Mouse (Mus musculus): ENCODE measurements around the gene Il10ra. TPM values are rescaled to one million over a fixed set of nuclear protein-coding genes. Genes with fewer than 3 reads are reported as not detected.

Il10ra gene
- polyA plus RNA-seq (2015; fragmentation: Nextera tagmentation; extraction: Ambion mirVana) = 0.42 and 0.49 TPM in 2 replicates

DNA sequence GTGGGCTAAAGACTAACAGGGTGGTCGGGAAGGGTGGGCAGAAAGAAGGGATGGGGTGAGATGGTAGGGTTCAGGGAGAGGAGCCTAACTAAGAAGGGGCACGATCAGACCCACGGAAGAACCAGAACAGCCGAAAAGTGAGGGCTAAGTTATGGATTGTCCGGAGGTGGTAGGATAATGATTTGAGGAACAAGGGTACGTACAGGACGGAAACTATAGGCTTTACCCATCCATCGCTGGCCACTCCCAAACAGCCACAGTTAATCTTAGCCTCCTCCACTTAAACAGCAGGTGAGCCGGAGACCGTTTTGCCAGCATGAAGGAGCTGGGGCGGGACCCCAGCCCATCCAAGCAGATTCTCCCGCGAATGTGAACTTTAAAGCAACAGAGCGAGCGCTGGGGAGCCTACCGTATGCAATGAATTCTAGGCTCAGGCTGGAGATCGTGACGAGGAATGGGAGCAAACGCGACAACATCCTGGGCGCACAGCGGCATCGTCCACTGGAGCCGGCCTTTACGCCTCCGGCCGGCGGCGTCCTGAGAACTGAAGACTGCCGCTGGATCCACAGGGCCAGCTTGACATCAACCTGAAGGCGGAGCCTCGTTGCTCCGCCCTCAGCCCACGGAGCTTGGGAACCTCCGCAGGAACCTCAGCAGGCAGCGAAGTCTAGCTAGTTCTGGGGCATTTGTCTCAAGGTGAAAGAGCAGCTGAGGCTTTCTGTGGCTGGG lies at the start of gene Il10ra:
Il10ra (minus strand) TSS at position 553 of the 729 bp plus-strand sequence.
- Histone ChIP-seq H3K4me1 (peaks cover 9% of the 10 kb centered on the region), H3K9me3 (no peaks in the 10 kb centered on the region), H3K36me3 (no peaks in the 10 kb centered on the region), H3K9ac (replicated peaks) (peak within 1 kb of the TSS; percentile 49), H3K4me2 (replicated peaks) (peak within 1 kb of the TSS; percentile 86), H3K27me3 (peaks cover 12% of the 10 kb centered on the region; the same call in 1 of the 2 replicates), H3K4me3 (peak within 1 kb of the TSS; percentile 47), H3K27ac (replicated peaks) (no peak within 1 kb of the TSS)
- 4% methylated on average over 36 of the region's 36 CpGs for WGBS
- ATAC-seq (replicated peaks) = no peak

DNA sequence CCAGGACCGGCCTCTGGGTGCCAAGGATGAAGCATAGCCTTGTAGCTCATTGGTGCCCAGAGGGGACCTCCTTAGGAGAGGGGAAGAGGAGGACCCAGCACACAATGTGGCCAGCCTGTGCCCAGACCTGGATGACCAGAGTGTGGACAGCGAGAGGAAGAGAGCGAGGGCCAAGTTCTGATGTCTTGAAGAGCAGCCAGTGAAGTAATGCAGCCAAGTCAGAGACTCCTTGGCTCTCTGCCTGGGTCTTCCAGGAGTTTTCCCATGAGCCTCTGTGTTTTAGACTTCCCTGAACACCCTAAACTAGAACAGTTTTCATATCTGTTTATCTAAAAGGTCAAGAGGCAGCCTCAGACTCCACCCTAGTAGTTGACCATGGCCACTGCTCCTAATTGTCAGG lies 48.7 kb upstream of the Il10ra start:
- Histone ChIP-seq H3K4me2 (replicated peaks) (no peak overlapping the region), H3K9me3 (no peaks in the 10 kb centered on the region), H3K4me3 (no peak overlapping the region), H3K9ac (replicated peaks) (no peak overlapping the region), H3K36me3 (no peaks in the 10 kb centered on the region), H3K27ac (replicated peaks) (no peak overlapping the region), H3K27me3 (no peaks in the 10 kb centered on the region), H3K4me1 (no peaks in the 10 kb centered on the region)
- no peak for ATAC-seq (replicated peaks)
- WGBS = 77% methylated on average over 3 of the region's 3 CpGs

- no peaks in the 10 kb centered on the region for H3K27me3 ChIP-seq
- H3K4me3 ChIP-seq = no peak overlapping the region
- no peak overlapping the region for H3K9ac ChIP-seq (replicated peaks)
- no peak for ATAC-seq (replicated peaks)
- H3K4me2 ChIP-seq (replicated peaks) = no peak overlapping the region
- H3K9me3 ChIP-seq = no peaks in the 10 kb centered on the region
- WGBS = 73% methylated on average over 3 of the region's 3 CpGs
- H3K27ac ChIP-seq (replicated peaks) = no peak overlapping the region
- no peaks in the 10 kb centered on the region for H3K4me1 ChIP-seq
- no peaks in the 10 kb centered on the region for H3K36me3 ChIP-seq
These were observed 45.0 kb upstream of the Il10ra start for GRCm38 (mm10) chr9:45313913-45314312.

DNA sequence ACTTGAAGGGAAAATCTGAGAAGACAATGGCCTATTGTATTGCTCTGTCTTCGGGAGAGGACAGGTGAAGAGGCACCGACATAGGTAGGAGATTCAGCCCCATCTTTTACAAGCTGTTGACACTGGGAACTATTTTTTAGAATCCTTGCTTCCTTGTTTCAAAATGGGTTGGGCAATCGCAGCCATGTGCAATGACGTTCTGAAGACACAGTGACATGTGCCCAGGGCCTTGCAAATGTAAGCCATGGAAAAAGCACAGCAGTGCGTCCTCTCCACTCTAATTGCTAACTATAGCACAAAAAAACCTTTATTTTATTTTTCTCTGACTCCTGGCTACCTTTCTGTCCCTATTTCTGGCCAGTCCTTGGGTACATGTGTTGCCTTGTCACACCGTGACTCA lies 42.9 kb upstream of the Il10ra start:
- Histone ChIP-seq H3K36me3 (no peaks in the 10 kb centered on the region), H3K9ac (replicated peaks) (no peak overlapping the region), H3K27ac (replicated peaks) (no peak overlapping the region), H3K27me3 (no peaks in the 10 kb centered on the region), H3K4me3 (no peak overlapping the region), H3K4me2 (replicated peaks) (no peak overlapping the region), H3K4me1 (no peaks in the 10 kb centered on the region), H3K9me3 (no peaks in the 10 kb centered on the region)
- no peak for ATAC-seq (replicated peaks)
- 87% methylated on average over 6 of the region's 6 CpGs for whole genome bisulfite sequencing

- H3K27me3 ChIP-seq = no peaks in the 10 kb centered on the region
- H3K4me3 ChIP-seq = no peak overlapping the region
- ATAC-seq (replicated peaks) = no peak
- no peak overlapping the region for H3K4me2 ChIP-seq (replicated peaks)
- no peaks in the 10 kb centered on the region for H3K4me1 ChIP-seq
- H3K36me3 ChIP-seq = no peaks in the 10 kb centered on the region
- H3K27ac ChIP-seq (replicated peaks) = no peak overlapping the region
- H3K9ac ChIP-seq (replicated peaks) = no peak overlapping the region
- 87% methylated on average over 5 of the region's 5 CpGs for WGBS
- H3K9me3 ChIP-seq = no peaks in the 10 kb centered on the region
These were observed 39.6 kb upstream of the Il10ra start for GRCm38 (mm10) chr9:45308521-45308920.

DNA sequence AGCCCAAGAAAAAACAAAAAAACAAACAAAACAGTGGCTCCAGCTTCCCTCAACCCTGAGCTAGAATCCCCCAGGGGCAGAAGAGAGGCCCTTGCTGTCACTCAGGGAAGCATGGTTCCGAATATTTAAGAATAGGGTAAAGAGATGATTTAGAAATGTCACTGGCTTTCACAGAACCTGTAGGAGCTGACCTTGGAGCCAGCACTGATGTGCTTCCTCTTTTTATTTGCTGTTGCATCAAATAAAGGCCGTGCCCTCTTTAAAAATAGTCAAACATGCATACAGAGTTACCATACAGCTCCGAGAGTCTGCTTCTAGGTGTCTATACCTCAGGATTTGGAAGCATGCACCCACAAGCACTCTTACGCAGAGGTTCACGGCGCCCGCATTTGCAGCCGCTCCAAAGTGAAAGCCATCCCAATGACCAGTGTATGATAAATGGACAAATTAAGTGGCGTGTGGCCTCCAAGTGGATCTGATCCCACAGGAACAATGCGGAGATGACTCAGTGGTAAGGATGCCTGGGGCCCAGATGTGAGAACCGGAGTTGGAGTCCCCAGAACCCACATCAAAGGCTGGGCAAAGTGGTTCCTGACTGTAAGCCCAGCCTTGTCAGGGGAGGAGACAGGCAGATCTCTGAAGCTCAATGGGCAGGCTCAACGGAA lies 37.9 kb upstream of the Il10ra start:
- H3K4me2 ChIP-seq (replicated peaks) = no peak overlapping the region
- no peaks in the 10 kb centered on the region for H3K27me3 ChIP-seq
- H3K36me3 ChIP-seq = no peaks in the 10 kb centered on the region
- ATAC-seq (replicated peaks) = no peak
- H3K9me3 ChIP-seq = no peaks in the 10 kb centered on the region
- no peak overlapping the region for H3K27ac ChIP-seq (replicated peaks)
- H3K9ac ChIP-seq (replicated peaks) = no peak overlapping the region
- H3K4me3 ChIP-seq = no peak overlapping the region
- WGBS = 89% methylated on average over 12 of the region's 12 CpGs
- H3K4me1 ChIP-seq = no peaks in the 10 kb centered on the region

GRCm38 (mm10) chr9:45301771-45302170 lies 32.8 kb upstream of the Il10ra start:
- ATAC-seq (replicated peaks) = no peak
- Histone ChIP-seq H3K27me3 (no peaks in the 10 kb centered on the region), H3K4me3 (no peak overlapping the region), H3K27ac (replicated peaks) (no peak overlapping the region), H3K4me2 (replicated peaks) (no peak overlapping the region), H3K4me1 (peaks cover 7% of the 10 kb centered on the region), H3K9me3 (no peaks in the 10 kb centered on the region), H3K36me3 (no peaks in the 10 kb centered on the region), H3K9ac (replicated peaks) (no peak overlapping the region)
- 90% methylated on average over 8 of the region's 8 CpGs for WGBS

GRCm38 (mm10) chr9:45300422-45301104 lies 31.6 kb upstream of the Il10ra start:
- Histone ChIP-seq H3K4me1 (peaks cover 7% of the 10 kb centered on the region), H3K9ac (replicated peaks) (peak overlapping the region; percentile 52)

DNA sequence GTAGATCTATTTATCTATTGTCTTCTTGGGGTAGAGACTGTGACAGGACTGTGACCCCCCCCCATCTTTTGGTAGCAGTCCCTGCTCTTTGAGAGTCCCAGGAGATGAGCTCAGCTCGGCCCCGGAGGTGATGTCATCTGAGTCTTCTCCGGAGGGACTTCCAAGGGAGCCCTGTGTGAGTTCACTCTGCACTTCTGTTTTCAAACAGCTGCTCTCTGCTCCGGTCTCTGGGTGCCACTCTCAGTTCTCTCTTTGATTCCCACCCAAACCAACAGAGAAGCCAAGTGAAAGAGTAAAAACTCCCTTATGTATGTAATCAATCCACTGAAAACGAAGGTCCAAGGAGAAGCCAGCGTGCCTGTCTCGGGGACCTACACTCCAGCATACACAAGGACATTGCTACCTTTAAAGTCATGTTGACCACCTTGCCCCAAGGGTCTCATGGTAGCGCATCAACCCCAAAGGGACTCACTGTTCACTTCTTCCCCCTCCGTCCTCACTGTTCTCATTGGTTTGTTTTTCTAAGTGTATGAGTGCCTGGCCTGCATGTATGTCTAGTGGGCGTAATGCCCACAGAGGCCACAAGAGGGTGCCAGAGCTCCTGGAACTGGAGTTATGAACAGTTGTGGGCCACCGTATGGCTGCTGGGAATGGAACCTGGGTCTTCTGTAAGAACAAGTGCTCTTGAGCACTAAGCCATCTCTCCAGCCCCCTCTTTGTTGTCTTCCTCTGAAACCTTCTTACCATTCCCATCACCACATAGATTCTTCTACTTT lies 30.5 kb upstream of the Il10ra start:
- WGBS = 84% methylated on average over 11 of the region's 11 CpGs
- no peaks in the 10 kb centered on the region for H3K27me3 ChIP-seq

More at GRCm38 (mm10) chr9:45300422-45301104, 31.6 kb upstream of the Il10ra start:
- H3K36me3 ChIP-seq = no peaks in the 10 kb centered on the region
- peak overlapping the region; percentile 38 for H3K4me3 ChIP-seq
- no peaks in the 10 kb centered on the region for H3K9me3 ChIP-seq
- WGBS = 15% methylated on average over 20 of the region's 20 CpGs
- peak overlapping the region; percentile 77 for H3K27ac ChIP-seq (replicated peaks)
- no peaks in the 10 kb centered on the region for H3K27me3 ChIP-seq
- peak overlapping the region; percentile 59 for H3K4me2 ChIP-seq (replicated peaks)
- ATAC-seq (replicated peaks) = peak; percentile 96

DNA sequence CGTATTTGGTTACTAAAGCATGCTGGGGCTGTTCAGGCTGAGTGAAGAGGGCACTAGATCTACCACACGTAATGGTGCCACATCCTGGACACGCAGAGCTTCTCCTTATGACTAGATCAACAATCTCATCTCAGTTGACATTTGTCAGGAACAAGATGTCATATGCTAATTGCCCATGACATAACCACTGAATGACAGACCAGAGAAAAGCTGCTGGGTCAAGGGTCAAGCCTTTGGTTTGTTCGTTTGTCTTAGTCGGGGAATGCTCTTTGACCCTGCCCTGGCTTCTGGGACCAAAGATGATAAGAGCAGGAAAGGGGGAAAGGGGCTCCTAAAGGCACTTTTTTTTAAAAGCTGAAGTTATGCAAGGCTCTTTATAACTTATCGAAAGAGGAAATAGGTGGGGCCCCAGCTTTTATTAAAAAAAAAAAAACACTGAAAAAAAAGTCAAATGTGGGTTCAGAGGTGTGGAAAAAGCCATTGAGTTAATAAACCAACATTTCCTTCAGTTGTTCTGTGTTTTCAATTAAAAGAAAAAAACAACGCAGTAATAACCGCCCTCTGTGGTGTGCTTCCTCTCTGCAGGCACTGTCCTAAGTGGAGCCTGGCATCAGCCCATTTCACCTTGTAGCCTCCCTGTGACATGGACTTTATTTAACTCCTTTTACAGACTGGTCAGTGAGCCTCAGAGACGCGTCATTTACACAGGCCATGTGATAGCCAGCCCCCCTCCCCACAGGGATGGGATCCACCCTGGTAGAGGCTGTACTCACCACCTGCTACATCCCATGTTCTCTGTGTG lies 25.5 kb upstream of the Il10ra start:
- Histone ChIP-seq H3K4me2 (replicated peaks) (no peak overlapping the region), H3K4me1 (no peaks in the 10 kb centered on the region), H3K9me3 (no peaks in the 10 kb centered on the region), H3K4me3 (no peak overlapping the region), H3K27ac (replicated peaks) (no peak overlapping the region), H3K27me3 (no peaks in the 10 kb centered on the region), H3K36me3 (no peaks in the 10 kb centered on the region), H3K9ac (replicated peaks) (no peak overlapping the region)
- no peak for ATAC-seq (replicated peaks)
- 70% methylated on average over 10 of the region's 10 CpGs for WGBS

More for the DNA sequence above, 30.5 kb upstream of the Il10ra start:
- ATAC-seq (replicated peaks) = no peak
- Histone ChIP-seq H3K4me3 (no peak overlapping the region), H3K27ac (replicated peaks) (no peak overlapping the region), H3K9me3 (no peaks in the 10 kb centered on the region), H3K36me3 (no peaks in the 10 kb centered on the region), H3K9ac (replicated peaks) (no peak overlapping the region), H3K4me1 (peaks cover 7% of the 10 kb centered on the region), H3K4me2 (replicated peaks) (no peak overlapping the region)

DNA sequence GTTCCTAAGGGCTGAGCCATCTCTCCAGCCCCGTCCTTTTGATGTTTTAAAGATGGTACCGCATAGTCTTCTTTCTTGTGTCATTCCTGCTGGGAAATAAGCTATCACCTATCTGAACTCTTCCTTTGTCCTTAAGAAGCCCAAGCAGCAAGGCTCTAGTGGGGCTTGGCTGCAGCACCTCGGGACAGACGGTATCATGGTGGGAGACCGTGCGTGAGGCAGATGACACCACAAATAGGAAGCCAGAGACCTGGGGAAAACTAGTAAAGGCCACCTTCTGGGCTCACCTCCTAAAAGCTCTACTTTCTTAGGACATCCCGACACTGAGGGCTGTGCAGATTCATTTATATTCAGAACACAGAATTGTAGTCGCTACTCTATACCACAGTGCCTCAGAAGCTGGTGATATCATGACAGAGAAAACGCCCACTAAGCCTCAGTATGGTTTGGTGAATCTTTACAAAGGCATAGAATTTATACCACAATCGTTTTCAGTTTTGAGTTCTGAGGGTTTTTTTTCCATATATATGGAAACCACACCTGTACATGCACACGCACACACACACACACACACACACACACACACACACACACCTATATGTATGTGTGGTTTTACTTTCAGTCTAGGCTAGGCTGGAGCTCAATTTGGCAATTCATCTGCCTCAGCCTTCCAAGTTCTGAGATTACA lies 22.7 kb upstream of the Il10ra start:
- Histone ChIP-seq H3K4me2 (replicated peaks) (no peak overlapping the region), H3K4me3 (no peak overlapping the region), H3K9me3 (no peaks in the 10 kb centered on the region), H3K36me3 (no peaks in the 10 kb centered on the region), H3K27me3 (no peaks in the 10 kb centered on the region), H3K27ac (replicated peaks) (no peak overlapping the region), H3K9ac (replicated peaks) (no peak overlapping the region), H3K4me1 (no peaks in the 10 kb centered on the region)
- 79% methylated on average over 11 of the region's 11 CpGs for WGBS
- ATAC-seq (replicated peaks) = no peak
